Mouse (Mus musculus) cerebellum, adult 8-10 months (tissue): Measurements from ENCODE around the gene Pam.
"Not testable (repeated sequence)": the region's sequence is repeated elsewhere in the genome, so short reads cannot be mapped to it uniquely, and the experiment has no call there.

ENCODE experiments used
- DNase-seq: peaks from one replicate; pipeline ENCODE4 v3.0.0; 2022

The Pam gene

GRCm38 (mm10) chr1:97960681-97961080 lies 134.8 kb downstream of the Pam start:
- no peak for DNase-seq

GRCm38 (mm10) chr1:97960124-97960523 lies 135.3 kb downstream of the Pam start:
- no peak for DNase-seq

- no peak for DNase-seq
Observed at GRCm38 (mm10) chr1:97958759-97959158, 136.7 kb downstream of the Pam start.

GRCm38 (mm10) chr1:97949258-97949657 lies 146.2 kb downstream of the Pam start:
- not testable (repeated sequence) for DNase-seq

DNA sequence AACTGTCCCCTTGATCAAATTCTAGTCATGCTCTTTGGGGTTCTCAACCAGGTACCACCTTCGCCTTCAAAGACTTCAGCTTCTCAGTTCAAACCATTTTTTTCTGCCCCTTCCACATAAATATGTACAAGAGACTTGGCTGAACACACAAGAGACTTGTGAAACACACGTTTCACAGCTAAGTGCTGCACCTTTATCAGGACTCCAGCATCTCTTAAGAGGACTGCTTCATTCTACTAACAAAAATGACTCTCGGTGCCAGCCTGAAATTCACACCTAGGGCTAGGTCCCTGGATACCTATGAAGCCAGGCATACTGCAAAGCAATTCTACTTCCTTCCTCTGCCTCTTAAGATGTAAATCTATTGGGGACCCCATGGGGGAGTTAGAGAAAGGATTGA lies 148.3 kb downstream of the Pam start:
- no peak for DNase-seq

DNA sequence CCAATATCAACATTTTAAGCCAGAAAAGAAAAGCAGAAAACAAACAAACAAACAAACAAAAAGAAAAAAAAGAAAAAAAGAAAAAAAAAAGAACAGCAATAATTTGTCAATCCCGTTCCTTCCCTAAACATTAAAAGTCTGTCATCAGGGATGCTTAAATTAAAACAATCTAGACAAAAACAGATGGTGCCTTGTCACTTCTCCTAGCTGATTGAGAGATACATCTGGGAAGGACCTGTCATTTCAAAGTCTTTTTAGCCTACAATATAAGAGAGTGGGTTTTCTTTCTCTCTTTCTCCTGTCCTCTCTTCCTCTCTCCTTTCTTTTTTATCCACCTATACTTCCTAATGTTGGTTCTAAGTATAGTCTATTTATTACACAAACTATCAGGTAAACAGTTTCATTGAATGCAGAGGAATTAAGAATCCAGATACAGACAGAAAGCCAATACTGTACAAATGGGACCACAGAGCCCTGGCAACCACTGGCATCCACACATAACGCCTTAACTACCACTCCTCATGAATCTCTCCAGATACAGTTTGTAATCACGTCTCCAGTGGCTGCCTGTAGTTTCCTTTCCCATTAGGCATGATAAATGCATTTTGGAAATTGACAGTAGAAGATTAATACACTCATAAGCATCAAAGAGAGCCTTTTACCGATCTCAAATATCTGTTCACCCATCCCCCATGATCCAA lies 151.4 kb downstream of the Pam start:
- no peak for DNase-seq

GRCm38 (mm10) chr1:97943402-97943801 lies 152.0 kb downstream of the Pam start:
- DNase-seq, result no peak

DNA sequence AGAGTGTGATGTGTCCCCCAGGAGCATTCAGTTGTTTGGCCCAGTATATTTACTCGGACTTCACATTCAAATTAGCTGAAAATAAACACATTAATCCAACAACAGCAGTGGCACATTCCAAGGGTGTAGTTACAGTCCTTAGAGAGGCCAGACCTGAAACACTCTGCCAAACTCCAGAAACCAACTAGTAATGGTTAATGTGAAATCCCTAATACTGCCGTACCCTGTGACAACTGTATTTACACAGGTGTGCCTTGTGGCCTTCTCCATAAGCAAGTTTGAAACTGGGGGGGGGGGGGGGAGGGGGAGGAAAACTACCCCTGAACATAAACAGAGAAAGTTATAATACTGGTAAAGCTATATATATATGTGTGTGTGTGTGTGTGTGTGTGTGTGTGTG lies 152.5 kb downstream of the Pam start:
- DNase-seq, result no peak

DNA sequence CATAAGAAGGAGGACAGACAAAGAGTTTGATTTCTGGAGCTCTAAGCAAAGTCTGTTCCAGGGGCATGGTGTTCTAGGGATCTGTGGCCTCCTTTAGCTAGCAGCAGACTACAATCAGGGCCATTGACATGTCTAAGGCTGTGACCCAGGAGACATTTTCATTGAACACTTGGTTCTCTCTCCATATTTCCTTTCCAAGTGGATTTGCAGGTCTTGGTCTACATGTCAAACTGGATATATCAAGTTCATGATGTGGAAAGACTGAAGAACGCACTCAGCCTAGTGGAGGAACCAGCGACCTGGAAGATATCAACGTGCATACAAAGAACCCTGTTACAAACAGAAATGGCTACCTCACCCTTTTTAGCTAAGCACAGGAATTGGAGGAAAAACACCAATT lies 156.9 kb downstream of the Pam start:
- no peak for DNase-seq

DNA sequence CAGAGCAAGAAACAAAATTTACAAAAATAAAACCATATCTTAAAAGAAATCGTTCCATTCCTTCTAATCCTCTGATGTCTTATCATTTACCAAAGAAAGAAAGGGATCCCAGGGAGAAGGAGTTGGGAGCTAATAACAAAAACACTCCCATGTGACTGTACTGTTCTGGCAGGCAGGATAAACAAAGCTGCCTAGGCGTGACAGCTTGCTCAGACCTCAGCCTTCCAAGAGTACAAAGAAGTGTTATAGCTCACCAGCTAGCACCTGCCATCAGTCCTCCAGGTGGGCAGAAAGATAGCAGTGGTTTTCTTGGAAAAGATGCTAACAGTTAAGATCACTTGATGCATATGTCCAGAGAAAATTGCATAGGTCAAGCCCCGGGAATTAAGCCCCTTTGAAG lies 157.4 kb downstream of the Pam start:
- DNase-seq, result no peak

- DNase-seq, result no peak
Observed at GRCm38 (mm10) chr1:97934940-97935339, 160.5 kb downstream of the Pam start.

- DNase-seq, result no peak
Observed at GRCm38 (mm10) chr1:97931220-97931619, 164.2 kb downstream of the Pam start.

- DNase-seq, result no peak
Observed at GRCm38 (mm10) chr1:97929415-97930028, 165.9 kb downstream of the Pam start.

- no peak for DNase-seq
Observed at GRCm38 (mm10) chr1:97926789-97927188, 168.7 kb downstream of the Pam start.

- DNase-seq, result no peak
Observed at GRCm38 (mm10) chr1:97926017-97926540, 169.4 kb downstream of the Pam start.

DNA sequence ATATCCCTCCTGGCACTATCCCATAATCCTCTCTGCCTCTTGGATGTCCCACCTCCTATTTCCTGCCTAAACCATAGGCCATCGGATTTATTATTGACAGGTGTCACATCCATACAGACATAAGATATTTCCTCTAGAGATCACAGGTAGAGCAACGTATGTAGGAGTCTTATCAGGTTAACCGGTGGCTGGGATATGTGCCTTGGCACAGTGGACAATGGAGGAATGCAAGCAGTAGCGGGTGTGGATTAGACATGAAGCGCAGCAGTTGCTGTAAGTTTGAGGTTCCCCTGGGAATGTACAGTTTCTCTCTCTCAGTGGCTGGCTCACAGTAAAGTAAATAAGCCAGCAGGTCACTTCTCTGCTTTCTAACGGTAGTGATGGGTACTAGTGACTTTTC lies 173.1 kb downstream of the Pam start:
- no peak for DNase-seq

GRCm38 (mm10) chr1:97921886-97922285 lies 173.6 kb downstream of the Pam start:
- no peak for DNase-seq

- DNase-seq, result no peak
Observed at GRCm38 (mm10) chr1:97918495-97918894, 177.0 kb downstream of the Pam start.

- DNase-seq, result no peak
Observed at GRCm38 (mm10) chr1:97916971-97917234, 178.5 kb downstream of the Pam start.

DNA sequence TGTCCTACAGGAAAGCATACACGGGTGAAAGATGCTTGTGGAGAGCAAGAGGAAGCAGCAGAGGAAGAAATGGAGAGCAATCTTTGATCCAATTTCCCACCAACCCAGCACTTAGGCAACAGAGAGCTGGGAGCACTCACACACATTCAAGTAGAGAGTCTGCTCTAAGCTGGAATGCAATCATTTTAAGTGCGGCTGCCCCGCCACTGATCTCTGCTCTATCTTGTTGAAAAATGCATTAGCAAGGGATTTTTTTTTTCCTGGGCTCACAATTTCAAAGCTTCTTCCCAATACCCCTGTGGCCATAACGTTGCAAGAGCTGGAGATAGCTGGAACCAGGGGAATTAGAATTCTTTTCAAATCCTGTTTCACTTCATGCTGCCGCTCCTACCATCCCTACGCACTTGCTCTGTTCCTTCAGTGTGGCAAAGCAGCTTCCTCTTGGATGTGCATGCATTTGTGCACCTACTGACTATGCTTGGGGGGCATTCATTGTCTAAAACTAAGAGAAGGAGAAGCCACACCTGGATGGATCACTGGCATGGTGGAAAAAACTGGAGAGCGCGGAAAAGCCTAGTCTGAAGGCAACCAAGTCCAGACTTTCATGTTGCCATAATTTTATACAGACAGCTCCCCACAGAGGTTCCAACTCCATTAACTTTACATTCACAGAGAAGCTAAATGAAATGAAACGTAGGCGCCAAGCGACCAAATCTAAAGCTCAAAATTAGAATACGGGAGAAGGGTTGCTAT lies 179.1 kb downstream of the Pam start:
- DNase-seq, result no peak

DNA sequence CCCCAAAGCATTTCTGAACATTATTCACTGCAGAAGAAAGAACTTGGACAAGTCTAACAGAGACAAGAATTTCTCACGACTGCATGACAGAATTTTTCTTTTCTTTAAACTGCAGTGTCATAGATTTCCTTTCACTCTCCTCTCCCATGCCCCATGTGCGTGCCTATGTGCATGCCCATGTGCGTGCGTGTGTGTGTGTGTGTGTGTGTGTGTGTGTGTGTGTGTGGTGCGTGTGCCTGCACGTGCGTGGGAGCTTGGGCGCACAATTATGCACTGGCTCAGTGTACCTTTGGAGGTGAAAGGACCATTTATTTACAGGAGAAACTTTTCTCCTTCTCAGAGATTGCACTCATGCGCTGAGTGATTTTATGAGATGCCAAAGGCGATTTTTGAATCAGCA lies 179.7 kb downstream of the Pam start:
- DNase-seq, result no peak

- no peak for DNase-seq
Observed at GRCm38 (mm10) chr1:97910874-97911273, 184.6 kb downstream of the Pam start.

DNA sequence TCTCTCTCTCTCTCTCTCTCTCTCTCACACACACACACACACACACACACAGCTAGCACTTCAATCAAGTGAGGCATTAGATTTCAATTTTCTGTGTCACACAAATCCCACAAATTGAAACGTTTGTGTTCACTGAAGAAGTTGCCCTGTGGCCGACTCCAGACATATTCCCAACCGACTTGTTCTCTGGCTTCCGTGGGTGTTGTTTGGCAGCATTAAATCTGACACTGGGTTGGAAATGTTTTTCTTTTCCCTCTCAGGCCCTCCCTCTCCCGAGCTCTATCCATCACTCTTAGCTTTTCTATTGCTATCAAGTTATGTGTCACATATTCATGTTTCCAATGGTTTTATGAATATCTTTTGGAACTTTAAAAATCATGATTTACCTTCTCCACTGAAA lies 185.9 kb downstream of the Pam start:
- DNase-seq, result no peak

GRCm38 (mm10) chr1:97908736-97909135 lies 186.7 kb downstream of the Pam start:
- DNase-seq, result no peak
